Mouse (Mus musculus) gastrocnemius, postnatal 25 days (tissue): ENCODE data around the gene Malsu1. TPM values are rescaled to one million over a fixed set of nuclear protein-coding genes. Genes with fewer than 3 reads are reported as not detected.

Experiments
- DNase-seq: peaks from one replicate; pipeline ENCODE4 v3.0.0; 2022
- long read RNA-seq, 2 experiments: library from polyadenylated mRNA; stranded (forward); transcript quantifications; one replicate each; pipeline ENCODE4 v2.0.0; 2021
- total RNA-seq, 2 experiments: library from RNA; stranded (reverse); gene quantifications; 1 replicate in 1 of 2; 2 replicates in 1 of 2; pipeline ENCODE4 v1.2.3; 2021

The Malsu1 gene
- 10 to 100 TPM; 41.5 to 44.0 TPM for total RNA-seq
- long read RNA-seq, experiment 1, transcript Malsu1-203 (4 exons, 2,819 nt) = major isoform, 106 of 121 reads
- long read RNA-seq, experiment 1, transcript Malsu1-202 (3 exons, 2,587 nt) = minor isoform, 9 of 121 reads
- long read RNA-seq, experiment 1, partial matches to known transcripts = 4 of 121 reads
- long read RNA-seq, experiment 1, other reads (novel, unspliced or antisense) = 1 of 121 reads
- long read RNA-seq, experiment 2, transcript Malsu1-203 (4 exons, 2,819 nt) = major isoform, 79 of 86 reads
- long read RNA-seq, experiment 2, partial matches to known transcripts = 1 of 86 reads
- long read RNA-seq, experiment 2, other reads (novel, unspliced or antisense) = 2 of 86 reads

DNA sequence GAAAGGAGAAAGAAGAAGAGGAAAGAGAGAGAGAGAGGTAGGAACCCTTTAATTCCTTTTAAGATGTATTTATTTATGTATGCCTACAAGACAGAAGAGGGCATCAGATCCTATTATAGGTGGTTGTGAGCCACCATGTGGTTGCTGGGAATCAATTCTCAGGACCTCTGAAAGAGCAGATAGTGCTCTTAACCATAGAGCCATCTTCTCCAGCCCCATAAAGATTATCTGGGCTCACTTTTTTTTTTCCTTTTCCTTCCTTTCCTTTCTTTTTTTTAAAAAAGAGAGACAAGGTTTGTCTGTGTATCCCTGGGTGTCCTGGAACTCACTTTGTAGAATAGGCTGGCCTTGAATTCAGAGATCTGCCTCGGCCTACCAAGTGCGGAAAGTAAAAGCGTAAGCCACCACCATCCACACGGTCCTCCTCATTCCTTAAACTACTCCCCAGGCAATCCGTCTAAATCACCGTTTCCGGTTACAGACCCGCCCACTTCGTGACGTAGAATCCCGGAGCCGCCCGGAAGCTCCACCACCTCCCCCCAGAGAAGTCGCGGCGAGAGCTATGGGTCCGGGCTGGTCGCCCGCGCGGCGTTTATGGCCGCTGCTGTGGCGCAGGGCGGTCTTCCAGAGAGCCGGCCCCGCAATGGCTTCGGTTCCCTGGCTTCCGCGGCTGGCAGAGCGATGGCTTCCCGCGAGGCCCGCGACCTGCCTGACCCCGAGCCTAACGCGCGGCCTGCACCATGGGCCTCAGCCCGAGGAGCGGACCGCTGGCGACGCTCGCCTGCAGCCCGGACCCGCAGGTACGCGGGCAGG, at the start of gene Malsu1:
Malsu1 (plus strand) TSS at position 492 of the 813 bp plus-strand sequence.
- peak; percentile 92 for DNase-seq

DNA sequence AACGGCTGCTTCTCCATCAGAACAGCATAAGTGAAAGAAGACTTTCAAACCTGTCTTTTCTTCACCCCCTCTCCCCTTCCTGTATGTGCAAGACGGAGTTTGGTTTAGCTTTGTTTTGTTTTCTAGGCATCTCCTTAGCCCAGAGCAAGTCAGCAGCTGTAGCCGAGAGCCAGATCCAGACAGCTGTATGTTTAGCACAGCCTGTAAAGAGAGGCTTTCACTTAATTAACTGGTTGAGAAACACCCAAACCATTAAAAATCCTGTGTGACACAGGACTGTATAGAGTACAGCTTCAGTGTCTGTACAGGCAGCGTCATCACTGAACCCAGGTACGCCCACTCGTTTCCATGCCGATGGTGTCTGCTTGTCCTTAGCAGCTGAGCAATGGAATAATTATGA, 48.3 kb upstream of the Malsu1 start:
- no peak for DNase-seq

DNA sequence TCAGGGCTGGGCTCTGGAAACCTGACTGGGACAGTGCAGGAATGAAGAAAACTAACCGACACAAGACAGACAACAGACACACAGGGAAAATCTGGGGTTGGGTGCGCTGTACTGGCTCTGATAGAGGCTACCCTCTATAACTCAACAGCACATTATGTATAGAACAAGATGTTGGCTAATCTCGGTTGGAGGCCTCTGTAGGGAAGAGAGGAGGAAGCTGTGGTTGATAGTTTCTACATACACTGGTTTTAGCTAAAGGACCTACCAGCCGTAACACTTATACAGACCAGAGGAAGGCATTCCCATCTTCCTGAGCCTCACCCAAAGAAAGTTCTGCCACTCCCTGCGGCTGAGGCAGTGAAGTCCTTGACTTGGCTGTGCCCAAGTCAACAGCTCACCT, 47.1 kb upstream of the Malsu1 start:
- DNase-seq = no peak

DNA sequence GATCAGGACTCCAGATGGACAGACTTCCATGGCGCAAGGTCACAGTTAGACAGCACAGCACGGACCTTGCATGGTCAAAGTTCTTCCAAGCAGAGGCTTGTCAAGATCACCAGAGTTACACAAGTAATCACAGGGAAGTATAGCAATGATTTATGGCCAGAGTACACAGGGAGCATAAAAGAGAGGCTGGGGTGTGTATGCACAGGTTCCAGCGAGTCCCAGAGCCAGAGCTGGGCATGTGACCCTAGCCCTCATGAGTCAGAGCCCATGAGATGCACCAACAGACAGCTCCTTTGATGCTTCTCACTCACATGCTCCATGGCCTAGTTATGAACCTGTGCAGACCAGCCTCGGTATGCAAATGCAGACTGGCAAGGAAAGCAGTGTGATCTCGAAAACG, 45.6 kb upstream of the Malsu1 start:
- no peak for DNase-seq

DNA sequence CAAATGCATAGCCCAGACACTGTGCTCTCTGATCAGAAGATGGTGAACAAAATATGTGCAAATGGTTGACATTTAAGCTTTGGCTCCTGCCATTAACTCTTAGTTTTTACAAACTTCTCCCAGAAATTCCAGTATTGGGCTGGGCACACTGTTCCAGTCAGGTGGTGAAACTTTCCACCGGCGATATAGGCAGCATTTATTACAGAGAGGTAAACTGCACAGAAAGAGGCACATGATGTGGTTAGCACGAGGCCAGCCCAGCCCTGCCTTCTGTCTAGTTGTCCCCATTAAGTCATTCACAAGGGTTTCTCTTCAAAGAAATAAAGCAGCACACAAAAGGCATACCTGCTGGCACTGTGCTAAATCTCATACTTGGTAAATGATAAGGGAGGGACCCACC, 44.9 kb upstream of the Malsu1 start:
- DNase-seq = no peak

DNA sequence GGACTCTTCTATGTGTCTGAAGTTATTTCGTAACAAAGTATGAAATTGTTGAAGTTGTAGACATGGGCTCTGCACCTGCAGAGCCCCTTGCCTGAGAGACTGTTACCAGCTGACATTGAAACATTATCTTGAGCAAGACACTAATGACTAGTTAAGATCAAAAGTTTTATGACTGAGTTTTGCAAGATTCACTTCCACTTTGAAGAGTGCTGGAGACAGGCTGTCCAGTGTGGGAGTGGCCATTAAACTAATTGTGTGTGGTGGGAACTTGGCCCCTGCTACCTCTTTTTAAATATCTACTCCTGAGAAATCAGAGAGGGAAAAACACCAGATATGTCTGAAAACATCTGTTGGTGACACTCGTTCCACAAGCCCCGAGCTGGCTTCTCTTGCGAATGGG, 42.4 kb upstream of the Malsu1 start:
- DNase-seq = no peak

DNA sequence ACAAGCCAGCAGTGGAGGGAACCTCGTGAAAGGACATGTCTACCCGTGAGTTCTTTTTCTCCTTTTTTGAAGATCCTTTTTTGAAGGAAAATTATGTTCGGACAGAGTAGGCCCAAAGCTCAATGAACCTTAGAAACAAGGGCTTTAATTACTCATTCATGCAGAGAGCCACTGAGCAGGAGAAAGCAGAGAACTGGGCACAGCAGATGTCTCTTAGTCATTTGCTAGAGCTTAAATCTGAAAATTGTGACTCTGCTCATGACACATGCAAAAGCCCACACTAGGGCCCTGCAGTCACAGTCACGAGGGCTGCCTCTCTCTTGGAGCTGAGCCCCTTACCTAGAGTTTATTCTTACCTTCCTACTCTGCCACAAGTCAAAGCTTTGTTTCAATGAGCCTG, 40.8 kb upstream of the Malsu1 start:
- DNase-seq = no peak

DNA sequence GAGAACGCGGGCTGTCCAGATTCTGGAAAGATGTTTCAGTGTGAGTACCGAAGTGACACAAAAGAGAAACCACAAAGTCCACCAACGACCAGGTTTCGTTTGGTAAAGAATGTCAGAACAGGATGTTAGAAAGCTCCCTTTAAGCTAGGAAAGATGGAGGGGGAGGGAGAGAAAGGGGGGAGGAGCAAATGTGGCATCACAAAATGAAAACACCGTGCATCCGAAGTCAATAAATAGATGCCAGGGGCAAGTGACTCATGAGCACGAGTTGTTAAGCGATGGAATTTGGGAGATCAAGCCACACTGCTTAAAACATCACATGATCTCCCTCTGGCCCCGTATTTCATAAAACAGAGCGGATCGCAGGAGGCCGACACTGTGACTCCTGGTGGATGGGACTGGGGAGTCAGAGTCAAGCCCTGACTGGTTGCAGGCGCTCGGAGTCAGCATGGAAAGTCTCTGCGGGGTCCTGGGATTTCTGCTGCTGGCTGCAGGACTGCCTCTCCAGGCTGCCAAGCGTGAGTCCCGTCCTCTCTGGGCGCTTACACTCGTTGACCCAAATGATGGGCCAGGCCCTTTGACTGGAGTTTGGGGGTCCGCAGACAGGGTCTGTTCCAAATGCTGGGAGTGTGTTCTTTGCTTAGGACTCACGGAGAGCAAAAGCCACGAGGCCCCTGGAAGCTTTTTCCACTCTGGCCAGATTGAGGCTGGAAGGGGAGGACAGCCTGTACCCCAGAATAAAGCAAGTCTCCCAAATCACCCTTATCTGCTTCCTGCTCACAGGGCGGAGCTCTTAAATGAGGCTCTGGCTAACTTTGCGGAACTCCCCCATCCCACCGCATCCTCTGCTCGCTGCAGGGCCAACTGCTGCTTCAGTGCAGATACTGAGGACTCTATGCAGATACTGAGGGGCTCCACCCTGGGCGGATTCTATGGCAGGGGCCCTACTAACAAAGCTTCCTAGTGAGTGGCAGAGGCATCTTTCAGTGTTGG, 37.0 kb upstream of the Malsu1 start, which contains the start of gene Gpnmb:
Gpnmb (plus strand) TSS at position 272 of the 993 bp plus-strand sequence.
- no peak for DNase-seq

DNA sequence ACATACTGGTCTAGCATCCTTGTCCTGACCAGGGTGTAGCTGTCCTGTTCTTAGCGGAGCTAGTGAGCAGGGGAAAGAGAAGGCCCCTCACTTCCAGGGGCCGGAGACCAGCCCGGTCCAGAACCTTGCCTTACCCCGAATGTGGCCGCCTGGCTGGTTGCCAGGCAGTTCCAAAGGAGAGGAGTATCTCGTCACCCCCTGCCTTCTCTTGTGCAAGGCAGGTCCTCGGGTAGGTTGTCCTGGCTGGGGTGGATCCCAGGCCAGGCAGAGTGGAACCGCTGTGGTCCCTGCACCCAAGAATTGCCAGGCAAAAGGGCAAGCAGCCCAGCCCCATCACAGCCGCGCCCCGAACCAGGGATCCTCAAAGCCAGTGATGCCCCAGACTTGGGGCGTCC, 36.3 kb upstream of the Malsu1 start:
- DNase-seq = no peak

DNA sequence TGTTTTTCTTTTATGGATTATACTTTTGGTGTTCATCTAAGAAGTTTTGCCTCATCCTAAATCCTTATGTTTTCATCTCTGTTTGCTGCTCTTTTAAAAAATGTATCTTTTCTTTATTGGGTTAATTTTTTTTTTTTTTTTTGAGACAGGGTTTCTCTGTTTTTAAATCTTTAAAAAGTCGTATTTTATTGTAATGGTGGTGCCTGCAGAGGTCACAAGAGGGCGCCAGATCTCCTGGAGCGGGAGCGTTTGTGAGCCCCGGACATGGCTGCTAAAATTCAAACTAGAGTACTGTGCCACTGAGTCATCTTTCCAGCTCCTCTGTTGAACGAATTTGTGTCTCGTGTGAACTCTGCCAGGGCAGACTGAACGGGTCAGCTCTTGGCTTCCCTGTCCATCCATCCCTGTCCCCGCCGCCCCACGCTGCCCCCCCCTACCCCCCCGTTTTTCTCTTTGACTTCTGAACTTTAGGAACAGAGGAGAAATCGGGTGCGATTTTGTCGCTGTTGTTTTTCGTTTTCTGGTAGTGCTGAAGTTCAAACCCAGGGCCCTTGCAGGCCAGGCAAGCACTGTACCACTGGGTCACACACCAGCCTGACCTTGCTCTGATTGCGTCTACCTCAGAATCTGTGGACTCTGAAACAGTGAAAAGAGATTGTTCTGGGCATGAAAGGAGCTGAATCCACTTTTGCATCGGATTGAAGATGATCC, 34.0 kb upstream of the Malsu1 start:
- peak; percentile 30 for DNase-seq

DNA sequence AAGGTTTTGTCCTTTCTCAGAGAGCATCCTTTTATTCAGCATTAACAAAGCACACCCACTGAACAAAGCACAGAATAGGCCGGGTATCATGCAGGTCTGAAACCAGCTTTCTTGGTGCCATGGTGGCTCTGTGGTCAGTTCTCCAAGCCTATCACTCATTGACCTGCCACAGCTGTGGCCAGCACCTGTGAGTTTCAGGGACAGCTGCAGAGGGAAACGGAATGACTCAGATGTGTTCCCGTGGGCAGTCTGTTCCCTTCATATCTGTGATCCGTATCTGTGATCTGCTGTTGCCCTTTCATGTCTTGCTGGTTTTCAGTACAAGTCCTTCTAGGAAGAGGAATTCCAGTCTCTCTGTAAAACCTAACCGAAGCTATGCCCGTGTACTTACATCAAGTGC, 27.1 kb upstream of the Malsu1 start:
- DNase-seq = no peak

DNA sequence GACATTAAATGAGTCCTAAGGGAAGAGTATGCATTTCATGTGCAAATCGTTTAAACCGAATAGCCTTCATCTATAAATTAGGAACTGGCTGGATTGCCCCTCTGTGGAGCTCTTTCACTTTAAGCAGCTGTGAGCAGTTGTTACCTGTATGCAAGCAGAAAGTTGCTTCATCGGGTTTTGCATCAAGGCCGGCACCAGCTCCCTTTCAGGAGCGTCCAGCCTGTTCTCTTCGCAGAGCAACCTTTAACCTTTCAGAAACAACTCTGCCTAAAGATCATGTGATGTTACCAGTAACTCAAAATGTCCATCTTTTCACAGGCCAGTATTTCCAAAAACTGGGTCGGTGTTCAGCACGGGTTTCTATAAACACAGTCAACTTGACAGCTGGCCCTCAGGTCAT, 26.6 kb upstream of the Malsu1 start:
- no peak for DNase-seq

DNA sequence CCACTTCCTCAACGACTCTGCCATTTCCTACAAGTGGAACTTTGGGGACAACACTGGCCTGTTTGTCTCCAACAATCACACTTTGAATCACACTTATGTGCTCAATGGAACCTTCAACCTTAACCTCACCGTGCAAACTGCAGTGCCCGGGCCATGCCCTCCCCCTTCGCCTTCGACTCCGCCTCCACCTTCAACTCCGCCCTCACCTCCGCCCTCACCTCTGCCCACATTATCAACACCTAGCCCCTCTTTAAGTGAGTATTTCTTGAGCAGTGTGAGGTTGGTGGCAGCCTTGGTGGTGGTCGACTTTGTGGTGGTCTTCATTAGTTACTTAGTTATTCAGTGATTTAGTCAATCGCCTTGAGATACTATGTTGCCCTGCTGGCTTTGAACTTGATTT, 25.7 kb upstream of the Malsu1 start:
- DNase-seq = no peak

DNA sequence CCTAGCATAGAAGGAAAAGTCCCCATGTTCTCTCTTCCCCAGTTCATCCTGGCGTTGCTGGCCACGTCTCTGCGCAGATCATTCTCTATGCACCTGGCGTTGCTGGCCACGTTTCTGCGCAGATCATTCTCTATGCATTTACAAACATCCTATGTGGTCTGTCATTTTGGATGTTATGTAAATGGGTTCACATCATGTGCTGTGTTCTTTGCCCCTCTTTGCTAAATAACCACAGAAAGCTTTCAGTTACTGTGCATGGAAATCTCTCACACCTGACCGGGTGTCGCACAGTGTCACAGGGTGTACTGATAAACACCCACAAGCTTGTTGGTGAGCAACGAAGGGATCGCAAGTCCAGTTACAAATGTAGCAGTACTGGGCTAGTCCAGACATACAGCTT, 25.2 kb upstream of the Malsu1 start:
- no peak for DNase-seq

DNA sequence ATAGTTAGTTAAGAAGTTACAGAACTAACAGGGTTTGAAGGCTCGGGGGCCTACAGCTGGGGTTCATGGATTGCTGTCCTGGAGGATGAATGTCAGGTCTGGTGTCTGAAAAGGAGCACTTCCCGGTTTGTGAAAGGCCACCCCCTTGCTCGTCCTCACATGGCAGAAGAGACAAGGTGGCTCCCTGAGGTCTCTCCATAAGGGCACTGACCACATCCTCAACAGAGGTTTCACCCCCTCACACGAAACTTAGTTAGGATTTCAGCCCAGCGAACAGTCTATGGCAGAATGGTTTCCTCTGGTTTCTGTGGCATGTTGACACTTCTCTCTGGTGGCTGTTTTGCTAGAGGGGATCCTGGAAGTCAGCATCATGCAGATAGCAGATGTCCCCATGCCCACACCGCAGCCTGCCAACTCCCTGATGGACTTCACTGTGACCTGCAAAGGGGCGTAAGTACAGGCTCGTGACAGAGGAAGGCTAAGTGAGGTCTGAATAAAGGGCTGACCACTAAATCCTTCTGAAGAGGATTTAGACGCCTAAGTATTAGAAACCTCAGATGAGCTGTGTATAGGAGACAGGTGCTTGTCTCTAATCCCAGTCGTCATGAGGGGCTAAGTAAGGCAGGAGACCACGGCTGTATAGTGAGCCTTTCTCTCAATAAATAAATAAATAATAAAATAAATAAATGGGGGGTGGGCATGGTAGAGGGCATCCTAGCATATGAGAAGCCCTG, 22.8 kb upstream of the Malsu1 start:
- no peak for DNase-seq

DNA sequence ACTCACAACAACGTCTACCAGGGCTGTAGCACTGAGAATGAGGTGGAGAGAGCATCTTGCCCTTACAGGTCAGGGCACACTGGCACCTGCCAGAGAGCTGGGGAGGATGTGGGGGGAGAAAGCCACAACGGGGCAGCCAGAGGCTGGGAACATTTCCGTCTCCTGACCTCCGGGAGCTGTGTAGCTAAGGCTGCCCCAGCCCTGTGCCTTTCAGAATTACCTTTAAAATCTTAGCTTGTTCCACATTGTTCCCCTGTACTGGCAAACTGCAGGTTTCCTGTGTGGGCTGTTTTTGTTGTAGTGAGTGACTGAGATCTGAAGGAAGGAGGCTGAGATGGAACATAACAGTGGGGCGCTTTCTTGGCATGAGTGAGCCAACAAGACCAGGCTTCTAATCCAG, 21.4 kb upstream of the Malsu1 start:
- no peak for DNase-seq

DNA sequence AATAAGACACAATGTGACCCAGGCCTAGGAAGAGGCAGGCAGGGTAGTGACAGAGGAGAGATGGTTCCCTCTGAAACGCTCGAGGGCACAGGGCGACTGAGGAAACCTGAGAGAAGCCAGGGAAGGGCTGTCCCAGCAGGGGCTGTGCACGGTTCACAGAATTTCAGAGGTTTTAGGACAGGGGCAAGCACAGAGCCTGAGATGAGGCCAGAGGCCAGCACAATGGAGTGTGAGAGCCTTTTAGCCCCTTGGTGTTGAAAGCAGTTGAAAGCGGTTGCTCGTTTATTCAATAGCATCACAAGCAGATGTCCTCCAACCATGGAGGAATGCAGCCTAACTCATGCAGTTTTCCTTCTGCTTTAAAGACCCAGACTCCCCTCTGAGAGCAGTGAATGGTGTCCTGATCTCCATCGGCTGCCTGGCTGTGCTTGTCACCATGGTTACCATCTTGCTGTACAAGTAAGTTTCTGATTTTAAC, 18.3 kb upstream of the Malsu1 start:
- DNase-seq = no peak

DNA sequence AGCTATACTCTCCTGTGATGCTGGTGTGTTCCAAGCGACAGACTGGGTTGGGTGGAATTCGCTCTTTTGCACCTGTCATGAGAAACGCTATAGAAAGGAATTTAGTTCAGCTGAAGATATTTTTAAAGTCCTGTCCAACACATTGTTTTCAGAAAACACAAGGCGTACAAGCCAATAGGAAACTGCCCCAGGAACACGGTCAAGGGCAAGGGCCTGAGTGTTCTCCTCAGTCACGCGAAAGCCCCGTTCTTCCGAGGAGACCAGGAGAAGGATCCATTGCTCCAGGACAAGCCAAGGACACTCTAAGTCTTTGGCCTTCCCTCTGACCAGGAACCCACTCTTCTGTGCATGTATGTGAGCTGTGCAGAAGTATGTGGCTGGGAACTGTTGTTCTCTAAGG, 17.6 kb upstream of the Malsu1 start:
- DNase-seq = no peak

DNA sequence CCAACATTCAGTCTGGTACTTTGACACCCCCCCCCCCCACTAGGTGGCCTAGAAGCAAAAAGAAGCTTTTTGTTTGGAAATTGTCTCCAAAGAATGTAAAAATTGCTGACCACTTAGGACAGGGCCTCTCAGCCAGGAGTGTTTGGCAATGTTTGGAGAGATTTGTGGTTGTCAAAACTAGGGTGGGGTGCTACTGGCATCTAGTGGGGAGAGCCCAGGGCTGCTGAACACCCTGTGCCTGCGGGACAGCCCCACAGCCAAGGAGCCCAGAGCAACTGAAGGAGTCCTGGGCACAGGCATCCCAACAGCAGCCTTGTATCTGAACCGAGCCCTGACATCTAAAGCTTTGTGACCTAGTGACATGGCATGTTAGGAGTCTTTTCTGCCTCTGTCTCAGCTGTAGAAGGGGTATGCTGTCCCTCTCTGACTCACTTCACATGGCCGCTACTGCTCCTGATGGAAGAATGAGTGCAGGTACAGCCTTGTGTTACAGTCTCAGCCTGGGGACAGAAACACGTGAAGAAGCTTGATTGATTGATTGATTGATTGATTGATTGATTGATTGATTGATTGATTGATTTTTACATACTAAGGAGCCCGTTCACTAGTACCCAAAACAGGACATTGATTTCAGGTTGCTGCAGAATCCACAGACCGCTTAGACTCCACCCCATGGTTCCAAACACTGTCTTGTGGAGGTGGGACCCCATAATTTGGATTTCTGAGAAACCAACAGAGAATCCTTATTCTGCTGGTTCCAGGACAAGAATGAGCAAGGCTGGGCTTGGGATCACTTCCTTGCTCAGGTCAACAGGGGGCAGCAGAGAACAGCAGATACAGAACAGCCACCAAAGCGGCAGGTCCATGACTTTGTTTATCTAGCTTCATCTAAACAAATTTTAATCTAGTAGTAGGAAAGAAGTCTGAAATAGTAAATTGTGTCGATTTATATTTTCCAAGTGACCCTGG, 16.3 kb upstream of the Malsu1 start:
- peak; percentile 32 for DNase-seq

DNA sequence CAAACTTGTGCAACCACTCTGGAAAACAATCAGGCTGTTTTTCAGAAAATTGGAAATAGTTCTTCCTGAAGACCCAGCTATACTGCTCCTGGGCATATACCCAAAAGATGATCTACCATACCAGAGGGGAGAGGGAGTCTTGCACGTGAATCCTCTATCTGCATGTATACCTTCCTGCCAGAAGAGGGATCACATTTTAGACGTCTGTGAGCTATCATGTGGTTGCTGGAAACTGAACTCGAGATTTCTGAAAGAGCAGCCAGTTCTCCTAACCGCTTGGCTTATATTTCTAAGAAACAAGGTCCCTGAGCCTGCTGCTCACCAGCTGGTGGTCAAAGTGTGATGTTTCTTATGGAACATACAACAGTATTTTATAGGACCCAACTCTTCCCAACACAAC, 5.2 kb upstream of the Malsu1 start:
- no peak for DNase-seq
